Mouse (Mus musculus): Measurements from ENCODE around the gene Msi2. TPM values are rescaled to one million over a fixed set of nuclear protein-coding genes. Genes with fewer than 3 reads are reported as not detected.
A peak's percentile ranks its signal among the peaks of the same experiment; 100 is the strongest.

The Msi2 gene
- total and polyA plus RNA-seq, 3 experiments: 36.5 to 197 (median 144) TPM

DNA sequence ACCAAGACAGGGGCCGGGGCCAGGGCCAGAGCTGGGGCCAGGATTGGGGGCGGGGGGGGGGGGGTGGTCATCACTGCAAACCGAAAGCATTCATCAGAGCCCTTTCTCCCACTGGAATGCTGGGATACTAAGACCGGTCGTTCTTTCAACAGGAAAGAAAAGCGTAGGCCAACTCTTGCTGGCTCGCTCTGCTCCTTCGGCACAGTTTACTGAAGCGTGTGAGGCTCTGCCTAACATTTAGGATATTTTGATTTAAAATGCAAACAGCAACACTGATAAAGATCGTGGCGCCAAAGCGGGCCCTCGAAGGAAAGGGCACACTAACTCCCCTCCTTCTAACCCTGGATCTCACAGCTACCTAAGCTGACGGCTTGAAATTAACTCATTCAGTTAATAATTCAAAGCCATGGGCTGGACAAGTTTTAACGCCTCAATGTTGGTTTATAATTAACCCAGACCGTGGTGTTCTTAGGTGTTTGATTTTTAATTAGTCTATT lies 100.3 kb downstream of the Msi2 start:
- H3K4me3 ChIP-seq (ENCODE audit: low read depth, low read length): no peak overlapping the region
- H3K4me1 ChIP-seq (ENCODE audit: insufficient read depth, low read depth, low read length): peaks cover 81% of the 10 kb centered on the region
- H3K36me3 ChIP-seq (replicated peaks): peaks cover 57% of the 10 kb centered on the region
- no peak for DNase-seq (ENCODE audit: low spot score)
- no peak for ATAC-seq (ENCODE audit: extremely low read depth, insufficient number of reproducible peaks, low FRiP score, poor library complexity, severe bottlenecking)
- no peak for TF ChIP-seq CTCF (IDR thresholded peaks at IDR 0.05; ENCODE audit: low read depth, low read length)
- no peak for TF ChIP-seq TAL1 (conservative IDR thresholded peaks at IDR 0.05; ENCODE audit: low read depth, low read length)
- no peak for TF ChIP-seq GATA2 (IDR thresholded peaks at IDR 0.05; ENCODE audit: borderline replicate concordance, low read depth, low read length)
- TF ChIP-seq GATA1 (IDR thresholded peaks at IDR 0.05; ENCODE audit: borderline replicate concordance, low read length): no peak
- no peak for TF ChIP-seq POLR2AphosphoS5 (IDR thresholded peaks at IDR 0.05; ENCODE audit: insufficient replicate concordance, low read depth, low read length)
- no peaks in the 10 kb centered on the region for H3K9me3 ChIP-seq (replicated peaks)
- no peaks in the 10 kb centered on the region for H3K27me3 ChIP-seq (ENCODE audit: insufficient read depth, low read length)

DNA sequence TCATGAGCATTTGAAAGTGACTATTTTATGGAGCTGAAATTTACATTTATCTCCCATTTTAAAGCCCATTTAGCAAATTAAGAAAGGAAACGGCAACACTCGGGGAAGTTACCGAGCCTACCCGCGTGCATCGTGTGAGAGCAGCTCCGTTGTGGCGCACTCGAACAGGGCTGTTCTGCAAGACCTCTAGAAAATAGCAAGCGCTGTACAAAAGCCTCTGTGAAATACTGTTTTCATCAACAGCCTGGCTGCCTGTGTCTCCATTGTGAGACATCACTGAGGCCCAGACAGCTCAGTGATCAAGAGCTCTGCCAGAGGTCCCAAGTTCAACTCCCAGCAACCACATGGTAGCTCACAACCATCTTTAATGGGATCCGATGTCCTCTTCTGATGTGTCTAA lies 100.9 kb downstream of the Msi2 start:
- Histone ChIP-seq H3K36me3 (replicated peaks) (peaks cover 59% of the 10 kb centered on the region), H3K9me3 (replicated peaks) (no peaks in the 10 kb centered on the region), H3K27me3 (ENCODE audit: insufficient read depth, low read length) (no peaks in the 10 kb centered on the region), H3K4me3 (ENCODE audit: low read depth, low read length) (no peak overlapping the region), H3K4me1 (ENCODE audit: insufficient read depth, low read depth, low read length) (peaks cover 82% of the 10 kb centered on the region)
- no peak for ATAC-seq (ENCODE audit: extremely low read depth, insufficient number of reproducible peaks, low FRiP score, poor library complexity, severe bottlenecking)
- no peak for TF ChIP-seq TAL1 (conservative IDR thresholded peaks at IDR 0.05; ENCODE audit: low read depth, low read length)
- TF ChIP-seq GATA2 (IDR thresholded peaks at IDR 0.05; ENCODE audit: borderline replicate concordance, low read depth, low read length): no peak
- TF ChIP-seq CTCF (IDR thresholded peaks at IDR 0.05; ENCODE audit: low read depth, low read length): no peak
- no peak for TF ChIP-seq GATA1 (IDR thresholded peaks at IDR 0.05; ENCODE audit: borderline replicate concordance, low read length)
- no peak for DNase-seq (ENCODE audit: low spot score)

- no peaks in the 10 kb centered on the region for H3K9me3 ChIP-seq (replicated peaks)
- H3K36me3 ChIP-seq (replicated peaks): peaks cover 66% of the 10 kb centered on the region
- peaks cover 82% of the 10 kb centered on the region for H3K4me1 ChIP-seq (ENCODE audit: insufficient read depth, low read depth, low read length)
- H3K27me3 ChIP-seq (ENCODE audit: insufficient read depth, low read length): no peaks in the 10 kb centered on the region
- TF ChIP-seq POLR2AphosphoS5 (IDR thresholded peaks at IDR 0.05; ENCODE audit: insufficient replicate concordance, low read depth, low read length): no peak
- TF ChIP-seq GATA1 (IDR thresholded peaks at IDR 0.05; ENCODE audit: borderline replicate concordance, low read length): no peak
- no peak for TF ChIP-seq GATA2 (IDR thresholded peaks at IDR 0.05; ENCODE audit: borderline replicate concordance, low read depth, low read length)
- TF ChIP-seq CTCF (IDR thresholded peaks at IDR 0.05; ENCODE audit: low read depth, low read length): no peak
- H3K4me3 ChIP-seq (ENCODE audit: low read depth, low read length): peak overlapping the region; percentile 58; the same call in 1 of the 2 replicates
- DNase-seq (ENCODE audit: low spot score) (no peak), ATAC-seq (ENCODE audit: extremely low read depth, insufficient number of reproducible peaks, low FRiP score, poor library complexity, severe bottlenecking) (no peak)
Observed at GRCm38 (mm10) chr11:88614527-88615305, 103.6 kb downstream of the Msi2 start.

GRCm38 (mm10) chr11:88613771-88614526 lies 104.4 kb downstream of the Msi2 start:
- ATAC-seq (ENCODE audit: extremely low read depth, insufficient number of reproducible peaks, low FRiP score, poor library complexity, severe bottlenecking) (peak; percentile 29; the same call in 1 of the 2 replicates), DNase-seq (ENCODE audit: low spot score) (no peak)
- Histone ChIP-seq H3K4me3 (ENCODE audit: low read depth, low read length) (peak overlapping the region; percentile 58; the same call in 1 of the 2 replicates), H3K4me1 (ENCODE audit: insufficient read depth, low read depth, low read length) (peaks cover 82% of the 10 kb centered on the region), H3K9me3 (replicated peaks) (no peaks in the 10 kb centered on the region), H3K27me3 (ENCODE audit: insufficient read depth, low read length) (no peaks in the 10 kb centered on the region), H3K36me3 (replicated peaks) (peaks cover 67% of the 10 kb centered on the region)
- TF ChIP-seq GATA2 (IDR thresholded peaks at IDR 0.05; ENCODE audit: borderline replicate concordance, low read depth, low read length) (no peak), CTCF (IDR thresholded peaks at IDR 0.05; ENCODE audit: low read depth, low read length) (no peak)

DNA sequence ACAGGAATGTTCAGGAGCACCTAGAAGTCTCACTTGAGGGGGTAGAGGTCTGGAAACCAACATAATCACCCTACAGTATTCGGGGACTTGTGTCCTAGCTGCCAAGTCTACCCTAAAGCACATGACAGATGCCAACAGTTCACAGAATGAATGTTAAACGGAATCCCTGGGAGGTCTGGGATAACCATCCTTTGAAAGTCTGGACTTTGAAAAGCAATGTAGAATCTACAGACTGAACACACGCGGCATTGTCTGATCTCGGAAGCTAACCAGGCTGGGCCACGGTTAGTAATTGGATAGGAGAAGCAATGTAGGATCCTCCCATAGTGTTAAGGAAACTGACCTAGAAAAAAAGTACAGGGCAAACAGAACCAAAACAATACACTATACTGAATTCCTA lies 105.3 kb downstream of the Msi2 start:
- H3K36me3 ChIP-seq (replicated peaks): peaks cover 59% of the 10 kb centered on the region
- no peak for ATAC-seq (ENCODE audit: extremely low read depth, insufficient number of reproducible peaks, low FRiP score, poor library complexity, severe bottlenecking)
- H3K27me3 ChIP-seq (ENCODE audit: insufficient read depth, low read length): no peaks in the 10 kb centered on the region
- TF ChIP-seq POLR2AphosphoS5 (IDR thresholded peaks at IDR 0.05; ENCODE audit: insufficient replicate concordance, low read depth, low read length) (no peak), TAL1 (conservative IDR thresholded peaks at IDR 0.05; ENCODE audit: low read depth, low read length) (no peak), CTCF (IDR thresholded peaks at IDR 0.05; ENCODE audit: low read depth, low read length) (no peak), GATA1 (IDR thresholded peaks at IDR 0.05; ENCODE audit: borderline replicate concordance, low read length) (no peak), GATA2 (IDR thresholded peaks at IDR 0.05; ENCODE audit: borderline replicate concordance, low read depth, low read length) (no peak)
- no peaks in the 10 kb centered on the region for H3K9me3 ChIP-seq (replicated peaks)
- no peak overlapping the region for H3K4me3 ChIP-seq (ENCODE audit: low read depth, low read length)
- no peak for DNase-seq (ENCODE audit: low spot score)
- peaks cover 81% of the 10 kb centered on the region for H3K4me1 ChIP-seq (ENCODE audit: insufficient read depth, low read depth, low read length)

DNA sequence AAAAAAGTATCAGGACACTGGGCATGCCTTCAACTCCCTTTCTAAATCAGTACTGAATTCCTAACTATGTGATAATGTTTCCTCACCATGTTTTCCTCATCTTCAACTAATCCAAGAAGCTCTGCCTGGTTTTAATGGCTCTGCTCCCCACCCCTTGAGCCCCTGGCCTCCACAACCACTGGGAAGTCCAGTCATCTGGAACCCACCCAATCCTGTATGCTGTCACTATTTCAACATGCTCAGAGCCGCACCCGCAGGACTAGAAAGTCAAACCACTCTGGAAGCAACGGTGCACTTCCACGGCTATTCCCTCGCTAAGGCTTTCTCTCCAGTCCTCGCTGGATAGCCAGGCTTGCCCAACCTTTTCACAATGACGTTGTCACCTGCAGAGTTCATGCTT lies 106.2 kb downstream of the Msi2 start:
- Histone ChIP-seq H3K36me3 (replicated peaks) (peaks cover 61% of the 10 kb centered on the region), H3K27me3 (ENCODE audit: insufficient read depth, low read length) (no peaks in the 10 kb centered on the region), H3K4me1 (ENCODE audit: insufficient read depth, low read depth, low read length) (peaks cover 84% of the 10 kb centered on the region), H3K4me3 (ENCODE audit: low read depth, low read length) (no peak overlapping the region), H3K9me3 (replicated peaks) (no peaks in the 10 kb centered on the region)
- DNase-seq (ENCODE audit: low spot score) (no peak), ATAC-seq (ENCODE audit: extremely low read depth, insufficient number of reproducible peaks, low FRiP score, poor library complexity, severe bottlenecking) (no peak)
- TF ChIP-seq POLR2AphosphoS5 (IDR thresholded peaks at IDR 0.05; ENCODE audit: insufficient replicate concordance, low read depth, low read length) (no peak), GATA2 (IDR thresholded peaks at IDR 0.05; ENCODE audit: borderline replicate concordance, low read depth, low read length) (no peak), GATA1 (IDR thresholded peaks at IDR 0.05; ENCODE audit: borderline replicate concordance, low read length) (no peak), CTCF (IDR thresholded peaks at IDR 0.05; ENCODE audit: low read depth, low read length) (no peak), TAL1 (conservative IDR thresholded peaks at IDR 0.05; ENCODE audit: low read depth, low read length) (no peak)
